In the genomic region with DNA sequence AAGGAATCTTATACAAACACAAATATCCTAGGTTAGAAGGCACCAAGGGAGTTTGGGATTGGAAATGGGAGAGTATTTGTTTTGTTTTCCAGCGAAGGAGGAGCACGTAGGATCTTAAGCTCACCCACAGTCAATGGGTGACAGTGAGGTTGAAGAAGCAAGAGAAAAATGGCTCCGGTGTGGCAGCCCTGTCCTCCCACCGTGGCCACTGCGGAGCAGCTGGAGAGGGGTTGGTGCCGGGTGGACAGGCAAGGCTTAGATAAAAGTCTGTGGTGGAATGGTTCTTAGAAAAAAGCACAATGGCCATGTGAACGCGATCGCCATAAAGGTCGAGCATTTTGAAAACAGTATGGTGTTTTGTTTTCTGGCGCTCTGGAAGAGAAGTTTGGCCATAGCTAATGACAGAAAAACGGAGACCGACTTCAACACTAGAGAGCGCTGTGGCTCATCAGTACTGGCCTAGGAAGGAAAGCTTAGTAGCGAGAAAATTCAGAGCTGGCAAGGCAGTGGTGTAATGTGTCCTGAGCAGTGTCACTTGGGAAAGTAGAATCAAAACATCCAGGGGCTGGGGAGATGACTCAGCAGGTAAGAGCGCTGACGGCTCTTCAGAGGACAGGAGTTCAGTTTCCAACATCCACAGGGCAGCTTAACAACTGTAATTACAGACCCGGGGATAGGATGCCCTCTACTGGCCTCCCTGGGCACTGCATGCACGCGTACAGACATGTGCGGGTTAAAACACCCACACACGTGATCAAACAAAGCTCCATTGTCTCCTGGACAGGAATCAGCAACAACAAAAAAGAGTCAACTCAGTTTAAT, we compare ENCODE assay signal across 8 mouse cellular contexts. TPM values are rescaled to one million over a fixed set of nuclear protein-coding genes. Genes with fewer than 3 reads are reported as not detected.
A peak's percentile ranks its signal among the peaks of the same experiment; 100 is the strongest.
DNase-seq lines count a peak whose midpoint lies in the region; ATAC-seq lines count a peak whose summit lies in the region.

No protein-coding gene starts in this region.

- H3K4me1 ChIP-seq in forebrain, embryonic 14.5 days (ENCODE audit: control insufficient read depth, insufficient read depth, low read length): no peaks in the 10 kb centered on the region
- H3K4me1 ChIP-seq in neural tube, embryonic 15.5 days: peaks cover 7% of the 10 kb centered on the region; the same call in 1 of the 2 replicates

- peak; percentile 80 for ATAC-seq in forebrain, embryonic 14.5 days
- peak; percentile 83 for ATAC-seq in neural tube, embryonic 15.5 days (ENCODE audit: low FRiP score)

- H3K9ac ChIP-seq in forebrain, embryonic 14.5 days (ENCODE audit: low read length): no peak overlapping the region
- H3K9ac ChIP-seq in neural tube, embryonic 15.5 days (replicated peaks): no peak overlapping the region

- H3K27ac ChIP-seq in forebrain, embryonic 14.5 days (ENCODE audit: low read depth, low read length): no peak overlapping the region
- H3K27ac ChIP-seq in neural tube, embryonic 15.5 days (replicated peaks): no peak overlapping the region

- no peak overlapping the region for H3K4me3 ChIP-seq in forebrain, embryonic 14.5 days (ENCODE audit: low read depth, low read length)
- peak overlapping the region; percentile 26 for H3K4me3 ChIP-seq in neural tube, embryonic 15.5 days (replicated peaks)

- H3K36me3 ChIP-seq in forebrain, embryonic 14.5 days (ENCODE audit: control insufficient read depth, insufficient read depth, low read length): no peaks in the 10 kb centered on the region
- H3K36me3 ChIP-seq in neural tube, embryonic 15.5 days: no peaks in the 10 kb centered on the region

- 18% methylated on average over 22 of the region's 22 CpGs for WGBS in forebrain, embryonic 14.5 days
- 18% methylated on average over 22 of the region's 22 CpGs for WGBS in neural tube, embryonic 15.5 days

- intact Hi-C loops in heart, postnatal 14 days (cut with DNase I): loop anchor here (5.0 to 10.0 kb wide), 3 partner anchors 353 to 1805 kb away; no protein-coding TSS in a partner anchor

- H3K27me3 ChIP-seq in forebrain, embryonic 14.5 days (replicated peaks; ENCODE audit: control insufficient read depth, insufficient read depth, low read length): no peaks in the 10 kb centered on the region
- H3K27me3 ChIP-seq in neural tube, embryonic 15.5 days (replicated peaks): no peaks in the 10 kb centered on the region

- H3K4me2 ChIP-seq in forebrain, embryonic 14.5 days (ENCODE audit: low read length): peak overlapping the region; percentile 36
- peak overlapping the region; percentile 51 for H3K4me2 ChIP-seq in neural tube, embryonic 15.5 days

- no peaks in the 10 kb centered on the region for H3K9me3 ChIP-seq in forebrain, embryonic 14.5 days (replicated peaks; ENCODE audit: control insufficient read depth, low read length)
- no peaks in the 10 kb centered on the region for H3K9me3 ChIP-seq in neural tube, embryonic 15.5 days (replicated peaks)

- peak; percentile 89 for DNase-seq in ES-CJ7 (ENCODE audit: low read depth, low spot score)
- DNase-seq in cerebellum, adult 11 months: peak; percentile 40
- DNase-seq in forebrain, embryonic 14.5 days (ENCODE audit: low spot score): peak; percentile 84
- peak; percentile 67 to 82 for DNase-seq in heart, postnatal 14 days
- DNase-seq in layer of hippocampus, adult 11-12 months (ENCODE audit: low spot score): peak; percentile 84
- peak; percentile 59 to 69 for DNase-seq in lung, adult 18-20 months
- peak; percentile 75 for DNase-seq in testis, postnatal 14 days (ENCODE audit: low spot score)

RNA-seq across cellular contexts. Expression of a gene that starts 14.8 kb away (rescaled TPM):
- polyA plus RNA-seq in forebrain, embryonic 14.5 days (2014; fragmentation: Nextera tagmentation; extraction: Ambion mirVana): 4.2 and 4.3 TPM in 2 replicates
- total RNA-seq in heart, postnatal 14 days (2021): under 1 TPM in 1 of 2 experiments, not detected in 1; 0.45 TPM
- polyA plus RNA-seq in neural tube, embryonic 15.5 days (2015; fragmentation: Nextera tagmentation; extraction: Ambion mirVana): 2.5 and 3.1 TPM in 2 replicates

RNA-seq across cellular contexts. Expression of a gene that starts 49.6 kb away (rescaled TPM):
- polyA plus RNA-seq in forebrain, embryonic 14.5 days (2014; fragmentation: Nextera tagmentation; extraction: Ambion mirVana): 48.2 and 50.1 TPM in 2 replicates
- total RNA-seq in heart, postnatal 14 days (2021): 1 to 10 TPM; 8.6 to 9.3 TPM
- 45.7 and 51.3 TPM in 2 replicates for polyA plus RNA-seq in neural tube, embryonic 15.5 days (2015; fragmentation: Nextera tagmentation; extraction: Ambion mirVana)
